Mouse (Mus musculus) left cerebral cortex, adult 2 months (tissue): ENCODE measurements around the gene Dlgap4. TPM values are rescaled to one million over a fixed set of nuclear protein-coding genes. Genes with fewer than 3 reads are reported as not detected.

Experiments
- DNase-seq, 2 experiments: peaks; one replicate each; pipeline ENCODE4 v3.0.0; 2021 to 2022; ENCODE audit warnings: low spot score in 2 of 2, mixed read lengths in 1 of 2; ENCODE audit errors: extremely low spot score in 1 of 2
- H3K27ac ChIP-seq: fragments of 200-600 bp; 2 replicates; pipeline ENCODE4 v1.8.1; 2022
- H3K4me3 ChIP-seq: fragments of 200-600 bp; 2 replicates; pipeline ENCODE4 v1.8.1; 2022
- CTCF ChIP-seq: fragments of 200-600 bp; IDR thresholded peaks from 2 replicates; pipeline ENCODE4 v1.8.1; 2022; ENCODE audit warnings: antibody characterized with exemption, mild to moderate bottlenecking, moderate library complexity
- intact Hi-C: fragments of 180-260 bp; cut with DNase I; formaldehyde crosslinking; loops from one replicate; pipeline ENCODE4 v1.15.1; 2025
- total RNA-seq, 2 experiments: library from RNA; stranded (reverse); gene quantifications; 2 replicates each; pipeline ENCODE4 v1.2.3; 2021

The Dlgap4 gene
- total RNA-seq, 2 experiments from 2014 or later: 248 to 254 TPM

DNA sequence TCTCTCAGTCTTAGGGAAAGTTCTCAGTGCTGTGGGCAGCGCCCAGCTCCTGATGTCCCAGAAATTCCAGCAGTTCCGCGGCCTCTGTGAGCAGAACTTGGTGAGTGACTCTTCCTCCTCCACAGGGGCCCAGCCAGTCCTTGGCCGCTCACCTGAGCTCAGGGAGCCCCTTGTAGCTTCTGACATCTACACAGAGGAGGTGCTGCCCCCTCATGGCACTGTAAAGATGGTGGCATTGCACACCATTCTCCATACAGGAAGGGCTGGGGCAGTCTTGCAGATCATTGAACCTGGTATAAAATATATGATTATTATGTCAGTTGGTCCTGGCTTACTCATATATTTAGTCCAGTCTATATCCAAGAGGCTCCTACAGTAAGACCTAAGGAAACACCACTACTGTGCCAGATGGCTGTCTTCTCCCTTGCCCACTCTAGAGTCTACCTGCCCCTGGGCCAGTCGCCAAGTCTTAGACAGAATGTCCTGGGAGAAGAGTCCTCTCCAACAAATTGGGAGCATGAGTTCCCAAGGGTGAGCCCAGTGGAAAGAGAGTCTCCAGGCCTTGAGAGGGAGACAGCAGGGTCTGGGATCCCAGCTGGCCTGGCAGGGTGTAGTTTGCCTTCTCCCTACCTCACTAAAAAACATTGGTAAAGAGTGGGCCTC, 147.5 kb downstream of the Dlgap4 start:
- intact Hi-C loops: loop anchor here (5.0 kb wide), 1 partner anchor 234 kb away; no protein-coding TSS in a partner anchor
- TF ChIP-seq CTCF: peak; percentile 45
- no peak overlapping the region for H3K4me3 ChIP-seq
- no peak for DNase-seq
- H3K27ac ChIP-seq: no peak overlapping the region

DNA sequence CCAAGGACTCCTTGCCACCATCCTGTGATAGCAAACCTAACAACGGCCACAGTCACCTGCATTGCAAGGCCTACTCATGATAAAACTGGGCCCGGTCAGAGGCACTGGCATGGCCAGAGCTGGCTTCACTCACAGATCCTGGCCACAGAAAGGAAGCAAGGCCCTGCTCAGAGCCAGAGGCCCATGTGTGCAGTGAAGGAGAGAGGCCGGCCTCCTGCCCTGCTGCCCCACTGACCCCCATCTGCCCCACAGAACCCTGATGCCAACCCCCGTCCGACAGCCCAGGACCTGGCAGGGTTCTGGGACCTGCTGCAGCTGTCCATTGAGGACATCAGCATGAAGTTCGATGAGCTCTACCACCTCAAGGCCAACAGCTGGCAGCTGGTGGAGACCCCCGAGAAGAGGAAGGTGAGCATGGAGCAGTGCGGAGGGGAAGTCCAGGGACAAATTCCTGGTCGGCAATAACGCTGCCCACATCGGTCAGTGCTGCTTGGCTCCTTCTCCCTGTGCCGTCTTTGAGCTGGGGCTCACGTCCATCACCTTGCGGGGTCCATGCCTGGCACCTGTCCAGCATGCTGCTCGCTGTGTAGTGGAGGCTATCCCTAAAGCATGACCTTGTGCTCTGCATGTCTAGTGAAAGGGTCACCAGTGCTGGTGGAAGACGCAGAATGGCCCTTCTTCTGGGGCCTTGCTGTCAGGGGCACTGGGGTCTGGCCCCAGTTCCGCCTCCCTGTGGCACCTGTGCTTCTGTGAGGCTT, 148.2 kb downstream of the Dlgap4 start:
- Histone ChIP-seq H3K27ac (peak overlapping the region; percentile 75), H3K4me3 (no peak overlapping the region)
- no peak for TF ChIP-seq CTCF
- intact Hi-C loops: loop anchor here (5.0 kb wide), 1 partner anchor 234 kb away; no protein-coding TSS in a partner anchor
- DNase-seq: no peak

DNA sequence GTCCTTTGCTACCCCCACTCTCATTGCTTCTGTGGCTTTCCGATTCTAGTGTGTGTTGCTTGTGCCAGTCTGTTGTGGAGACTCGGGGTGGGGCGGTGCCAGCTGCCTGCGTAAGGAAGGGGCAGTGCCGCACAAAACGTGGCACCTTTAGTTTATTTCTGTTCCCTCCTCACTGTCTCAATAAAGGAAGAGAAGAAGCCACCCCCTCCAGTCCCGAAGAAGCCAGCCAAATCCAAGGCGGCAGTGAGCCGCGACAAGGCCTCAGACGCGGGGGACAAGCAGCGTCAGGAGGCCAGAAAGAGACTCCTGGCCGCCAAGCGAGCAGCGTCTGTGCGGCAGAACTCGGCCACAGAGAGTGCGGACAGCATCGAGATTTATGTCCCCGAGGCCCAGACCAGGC, 149.0 kb downstream of the Dlgap4 start:
- H3K27ac ChIP-seq: peak overlapping the region; percentile 75
- no peak for TF ChIP-seq CTCF
- H3K4me3 ChIP-seq: no peak overlapping the region
- DNase-seq: peak in 1 of 2 experiments; percentile 57
- intact Hi-C loops: loop anchor here (5.0 kb wide), 1 partner anchor 235 kb away; no protein-coding TSS in a partner anchor

DNA sequence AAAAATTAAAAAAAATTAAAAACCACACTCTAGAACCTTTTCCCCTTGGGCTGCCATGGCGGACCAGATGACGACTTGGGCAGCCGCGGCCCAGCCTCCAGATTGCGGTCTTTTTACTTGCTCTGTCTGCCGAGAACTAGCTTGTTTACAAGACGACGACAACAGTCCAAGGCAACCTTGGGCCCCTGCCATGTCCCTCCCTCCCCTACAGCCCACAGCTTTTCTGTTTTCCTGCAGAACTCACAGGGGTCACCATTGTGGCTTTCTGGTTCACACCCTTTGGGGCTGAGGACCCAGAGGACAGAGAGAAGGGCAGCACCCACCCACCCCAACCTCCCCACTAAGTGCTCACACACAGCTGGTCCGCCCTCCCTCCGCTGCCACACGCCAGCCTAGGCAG, 149.6 kb downstream of the Dlgap4 start:
- TF ChIP-seq CTCF: no peak
- intact Hi-C loops: loop anchor here (5.0 kb wide), 1 partner anchor 236 kb away; no protein-coding TSS in a partner anchor
- peak overlapping the region; percentile 75; the same call in 1 of the 2 replicates for H3K27ac ChIP-seq
- DNase-seq: peak in 1 of 2 experiments; percentile 35
- H3K4me3 ChIP-seq: no peak overlapping the region

DNA sequence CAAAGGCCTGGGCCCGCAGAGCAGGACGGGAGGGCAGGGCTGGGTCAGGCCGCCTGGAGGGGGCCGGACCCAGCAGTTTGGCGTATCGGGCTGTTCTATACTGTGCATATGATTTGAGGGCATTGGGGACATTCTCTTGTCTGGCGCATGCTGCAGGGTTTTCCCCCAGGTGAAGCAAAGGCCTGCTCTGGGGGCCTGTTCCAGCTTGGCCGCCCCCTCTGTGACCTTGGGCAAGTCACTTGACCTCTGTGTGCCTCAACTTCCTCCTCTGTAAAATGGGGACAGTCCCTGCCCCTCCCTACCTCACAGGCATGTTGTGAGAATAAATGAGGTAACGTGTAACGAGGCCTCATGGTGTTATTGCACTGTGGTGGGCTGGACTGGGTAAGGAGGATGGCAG, 150.5 kb downstream of the Dlgap4 start:
- intact Hi-C loops: loop anchor here (5.0 kb wide), 1 partner anchor 237 kb away; no protein-coding TSS in a partner anchor
- no peak for TF ChIP-seq CTCF
- H3K4me3 ChIP-seq: no peak overlapping the region
- no peak for DNase-seq
- H3K27ac ChIP-seq: no peak overlapping the region; the same call in 1 of the 2 replicates

DNA sequence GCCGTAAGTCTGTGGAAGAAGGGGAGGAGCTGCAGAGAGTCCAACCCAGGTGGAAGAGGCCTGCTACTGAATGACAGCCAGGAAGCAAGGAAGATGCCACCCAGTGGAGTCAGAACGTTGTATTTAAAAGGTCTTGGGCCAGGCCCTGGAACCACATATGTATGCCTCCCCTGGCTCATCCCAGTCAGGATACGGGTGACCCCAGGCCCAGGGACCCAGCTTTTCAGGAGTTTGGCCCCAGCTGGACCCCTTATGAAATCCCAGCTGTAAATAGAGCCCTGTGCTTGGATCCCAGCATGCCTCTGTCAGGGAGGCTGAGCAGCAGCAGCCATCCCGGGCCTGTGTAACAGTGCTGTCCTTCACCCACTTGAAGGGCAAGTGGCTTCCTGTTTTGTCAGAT, 151.2 kb downstream of the Dlgap4 start:
- DNase-seq: no peak
- intact Hi-C loops: loop anchor here (5.0 kb wide), 1 partner anchor 237 kb away; no protein-coding TSS in a partner anchor
- no peak overlapping the region for H3K4me3 ChIP-seq
- no peak for TF ChIP-seq CTCF
- peak overlapping the region; percentile 17 for H3K27ac ChIP-seq

DNA sequence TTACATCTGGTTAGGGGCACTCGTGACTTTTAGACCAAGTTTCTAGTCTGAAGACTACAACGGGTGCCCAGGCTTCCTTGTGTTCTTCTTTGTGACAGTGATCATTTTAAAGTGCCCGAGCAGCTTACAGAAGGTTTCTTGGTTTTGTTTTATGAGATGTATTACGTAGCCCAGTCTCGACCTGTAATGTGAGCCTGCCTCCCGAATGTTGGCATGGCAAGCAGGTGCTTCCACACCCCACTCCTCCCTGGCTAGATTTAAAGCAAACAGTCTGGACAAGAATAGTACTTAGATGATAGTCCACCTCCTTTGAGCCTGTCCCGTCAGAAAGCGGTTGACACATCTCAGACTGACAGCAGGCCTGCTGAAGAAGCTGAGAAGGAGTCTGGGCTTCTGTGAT, 152.1 kb downstream of the Dlgap4 start:
- Histone ChIP-seq H3K4me3 (no peak overlapping the region), H3K27ac (no peak overlapping the region; the same call in 1 of the 2 replicates)
- no peak for DNase-seq
- no peak for TF ChIP-seq CTCF
- intact Hi-C loops: no loop called here

DNA sequence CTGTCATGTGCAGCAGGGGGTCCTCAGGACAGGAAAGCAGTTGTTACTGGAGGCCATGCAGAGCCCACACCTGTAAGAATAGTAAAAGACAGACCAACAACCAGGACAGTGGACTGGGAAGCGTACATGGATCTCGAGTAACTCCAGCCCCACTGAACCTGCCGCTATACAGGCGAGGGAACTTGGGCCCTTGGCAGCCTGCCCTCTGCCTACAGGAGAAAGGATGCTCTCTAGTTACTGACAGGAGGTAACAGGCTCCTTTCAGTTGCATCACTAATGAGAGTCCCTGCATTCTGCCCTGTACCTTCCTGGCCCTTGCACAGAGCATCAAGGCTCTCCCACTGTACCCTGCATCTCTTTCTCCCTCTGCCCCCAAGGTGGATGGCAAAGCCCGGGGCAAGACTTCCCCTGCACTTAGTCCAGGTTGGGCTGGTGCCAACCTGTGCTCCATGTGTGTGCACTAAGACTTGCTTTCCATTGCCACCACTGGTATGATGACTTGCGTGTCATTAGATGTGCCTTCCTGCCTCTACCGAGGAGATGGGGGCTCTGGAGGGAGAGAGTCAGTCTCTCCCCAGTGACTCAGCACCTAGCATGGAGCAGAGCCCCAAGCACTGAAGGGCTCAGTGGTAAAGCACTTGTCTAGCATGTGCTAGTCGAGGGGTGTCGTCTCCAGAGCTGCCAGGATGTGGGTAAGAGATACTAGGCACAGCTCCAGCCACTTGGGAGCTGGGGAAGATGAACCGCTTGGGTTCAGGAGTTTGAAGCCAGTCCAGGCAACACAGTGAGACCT, 152.9 kb downstream of the Dlgap4 start:
- Histone ChIP-seq H3K27ac (peak overlapping the region; percentile 28; the same call in 1 of the 2 replicates), H3K4me3 (no peak overlapping the region)
- no peak for TF ChIP-seq CTCF
- no peak for DNase-seq
- intact Hi-C loops: no loop called here

DNA sequence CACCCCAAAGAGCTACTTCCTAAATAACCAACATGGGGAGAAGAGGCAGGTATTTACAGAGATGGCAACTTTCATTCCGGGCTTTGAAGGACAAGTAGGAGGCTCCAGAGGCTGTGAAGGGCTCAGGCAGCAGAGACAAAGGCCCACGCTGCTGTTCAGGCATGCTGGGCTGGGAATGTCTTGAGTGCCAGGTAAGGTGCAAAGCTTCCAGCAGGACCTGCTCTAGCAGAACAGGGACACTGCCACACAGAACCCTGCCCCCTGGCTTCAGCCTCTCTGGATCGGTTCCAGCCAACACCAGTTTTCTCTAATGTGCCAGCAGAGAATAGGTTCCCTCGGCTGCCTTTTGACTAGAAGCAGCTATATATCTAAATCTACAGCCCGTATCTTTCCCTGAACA, 153.6 kb downstream of the Dlgap4 start:
- H3K27ac ChIP-seq: no peak overlapping the region; the same call in 1 of the 2 replicates
- H3K4me3 ChIP-seq: no peak overlapping the region
- TF ChIP-seq CTCF: no peak
- intact Hi-C loops: no loop called here
- peak in 1 of 2 experiments; percentile 9 for DNase-seq

DNA sequence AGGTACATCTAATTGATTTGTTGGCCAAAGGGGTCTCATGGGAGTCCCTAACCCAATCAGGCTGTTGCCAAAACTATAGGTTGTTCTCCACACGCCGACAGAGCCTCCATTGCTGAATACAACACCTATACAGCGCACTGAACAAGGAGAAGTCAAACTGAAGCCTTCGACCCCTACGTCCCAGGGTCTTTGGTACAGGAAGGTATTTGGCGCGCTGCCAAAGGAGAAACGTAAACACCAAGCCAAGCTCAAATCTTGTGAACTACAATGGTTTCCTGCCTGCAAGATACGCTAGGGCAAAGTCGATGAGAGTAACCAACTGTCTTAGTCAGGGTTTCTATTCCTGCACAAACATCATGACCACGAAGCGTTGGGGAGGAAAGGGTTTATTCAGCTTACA, 155.8 kb downstream of the Dlgap4 start:
- no peak overlapping the region for H3K4me3 ChIP-seq
- intact Hi-C loops: no loop called here
- DNase-seq: peak in 1 of 2 experiments; percentile 7
- no peak for TF ChIP-seq CTCF
- no peak overlapping the region for H3K27ac ChIP-seq

DNA sequence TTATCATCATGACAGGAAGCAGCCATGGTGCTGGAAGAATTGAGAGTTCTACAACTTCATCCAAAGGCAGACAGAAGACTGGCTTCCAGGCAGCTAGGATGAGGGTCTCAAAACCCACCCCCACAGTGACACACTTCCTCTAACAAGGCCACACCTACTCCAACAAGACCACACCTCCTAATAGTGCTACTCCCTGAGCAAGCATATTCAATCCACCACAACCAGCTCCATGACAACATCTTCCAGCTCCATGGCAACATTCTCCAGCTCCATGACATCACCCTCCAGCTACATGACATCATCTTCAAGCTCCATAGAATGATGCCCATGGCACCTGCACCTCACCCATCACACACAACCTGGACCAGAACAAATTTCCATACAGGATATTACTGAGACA, 160.0 kb downstream of the Dlgap4 start:
- no peak for TF ChIP-seq CTCF
- Histone ChIP-seq H3K27ac (no peak overlapping the region), H3K4me3 (no peak overlapping the region)
- no peak for DNase-seq
- intact Hi-C loops: no loop called here
